Mouse (Mus musculus) left cerebral cortex, adult 2 months (tissue): ENCODE measurements around the gene Unc50. TPM values are rescaled to one million over a fixed set of nuclear protein-coding genes. Genes with fewer than 3 reads are reported as not detected.

Experiments used
- DNase-seq, 2 experiments: peaks; one replicate each; pipeline ENCODE4 v3.0.0; 2021 to 2022; ENCODE audit warnings: low spot score in 2 of 2, mixed read lengths in 1 of 2; ENCODE audit errors: extremely low spot score in 1 of 2
- H3K27ac ChIP-seq: fragments of 200-600 bp; 2 replicates; pipeline ENCODE4 v1.8.1; 2022
- H3K4me3 ChIP-seq: fragments of 200-600 bp; 2 replicates; pipeline ENCODE4 v1.8.1; 2022
- CTCF ChIP-seq: fragments of 200-600 bp; IDR thresholded peaks from 2 replicates; pipeline ENCODE4 v1.8.1; 2022; ENCODE audit warnings: antibody characterized with exemption, mild to moderate bottlenecking, moderate library complexity
- intact Hi-C: fragments of 180-260 bp; cut with DNase I; formaldehyde crosslinking; loops from one replicate; pipeline ENCODE4 v1.15.1; 2025
- total RNA-seq, 2 experiments: library from RNA; stranded (reverse); gene quantifications; 2 replicates each; pipeline ENCODE4 v1.2.3; 2021

Unc50 gene
- total RNA-seq, 2 experiments from 2014 or later = 55.5 to 59.7 TPM

- DNase-seq = peak in 1 of 2 experiments; percentile 27
- intact Hi-C loops = no loop called here
- Histone ChIP-seq H3K4me3 (no peak overlapping the region), H3K27ac (no peak overlapping the region)
- no peak for TF ChIP-seq CTCF
Observed at GRCm38 (mm10) chr1:37451270-37451669, 21.3 kb downstream of the Unc50 start.

GRCm38 (mm10) chr1:37457546-37457945 lies 27.6 kb downstream of the Unc50 start:
- Histone ChIP-seq H3K27ac (no peak overlapping the region), H3K4me3 (no peak overlapping the region)
- no peak for DNase-seq
- TF ChIP-seq CTCF = no peak
- intact Hi-C loops = no loop called here

- DNase-seq = no peak
- H3K4me3 ChIP-seq = no peak overlapping the region
- no peak for TF ChIP-seq CTCF
- no peak overlapping the region for H3K27ac ChIP-seq
- intact Hi-C loops = no loop called here
Observed at GRCm38 (mm10) chr1:37464878-37465452, 35.0 kb downstream of the Unc50 start.

GRCm38 (mm10) chr1:37466322-37466995 lies 36.5 kb downstream of the Unc50 start:
- no peak; the same call in 1 of the 2 replicates for TF ChIP-seq CTCF
- Histone ChIP-seq H3K27ac (no peak overlapping the region), H3K4me3 (no peak overlapping the region)
- intact Hi-C loops = no loop called here
- no peak for DNase-seq

- H3K4me3 ChIP-seq = no peak overlapping the region
- intact Hi-C loops = no loop called here
- H3K27ac ChIP-seq = no peak overlapping the region
- DNase-seq = no peak
- no peak for TF ChIP-seq CTCF
Observed at GRCm38 (mm10) chr1:37467806-37468205, 37.9 kb downstream of the Unc50 start.

- no peak for DNase-seq
- H3K27ac ChIP-seq = no peak overlapping the region
- H3K4me3 ChIP-seq = no peak overlapping the region
- no peak for TF ChIP-seq CTCF
- intact Hi-C loops = no loop called here
Observed at GRCm38 (mm10) chr1:37469007-37469406, 39.1 kb downstream of the Unc50 start.

- Histone ChIP-seq H3K4me3 (no peak overlapping the region), H3K27ac (no peak overlapping the region)
- no peak for DNase-seq
- peak; percentile 50 for TF ChIP-seq CTCF
- intact Hi-C loops = loop anchor here (5.0 kb wide), 1 partner anchor 141 kb away; no protein-coding TSS in a partner anchor
Observed at GRCm38 (mm10) chr1:37471179-37472148, 41.5 kb downstream of the Unc50 start.

GRCm38 (mm10) chr1:37473251-37473650 lies 43.3 kb downstream of the Unc50 start:
- TF ChIP-seq CTCF = no peak
- no peak for DNase-seq
- Histone ChIP-seq H3K27ac (no peak overlapping the region), H3K4me3 (no peak overlapping the region)
- intact Hi-C loops = loop anchor here (5.0 kb wide), 1 partner anchor 139 kb away; no protein-coding TSS in a partner anchor

- intact Hi-C loops = loop anchor here (5.0 kb wide), 1 partner anchor 138 kb away; no protein-coding TSS in a partner anchor
- DNase-seq = no peak
- H3K27ac ChIP-seq = no peak overlapping the region
- H3K4me3 ChIP-seq = no peak overlapping the region
- TF ChIP-seq CTCF = no peak
Observed at GRCm38 (mm10) chr1:37474046-37474445, 44.1 kb downstream of the Unc50 start.

- no peak for TF ChIP-seq CTCF
- intact Hi-C loops = loop anchor here (5.0 kb wide), 2 partner anchors 138 to 158 kb away; no protein-coding TSS in a partner anchor
- no peak overlapping the region for H3K4me3 ChIP-seq
Observed at GRCm38 (mm10) chr1:37474634-37475190, 44.8 kb downstream of the Unc50 start.

GRCm38 (mm10) chr1:37475312-37475711 lies 45.4 kb downstream of the Unc50 start:
- Histone ChIP-seq H3K4me3 (no peak overlapping the region), H3K27ac (no peak overlapping the region)
- no peak for TF ChIP-seq CTCF
- no peak for DNase-seq
- intact Hi-C loops = loop anchor here (5.0 kb wide), 1 partner anchor 157 kb away; no protein-coding TSS in a partner anchor

More at GRCm38 (mm10) chr1:37474634-37475190, 44.8 kb downstream of the Unc50 start:
- no peak overlapping the region for H3K27ac ChIP-seq
- no peak for DNase-seq
